Comparison of ENCODE assay signal across 8 mouse cellular contexts in genomic region chr7:24253779-24254615, GRCm38 (mm10). TPM values are rescaled to one million over a fixed set of nuclear protein-coding genes. Genes with fewer than 3 reads are reported as not detected.
A peak's percentile ranks its signal among the peaks of the same experiment; 100 is the strongest.
DNase-seq lines count a peak whose midpoint lies in the region; ATAC-seq and TF ChIP-seq lines count a peak whose summit lies in the region.

No protein-coding gene starts in this region.

- no peak overlapping the region for H3K27ac ChIP-seq in kidney, postnatal 0 days
- H3K27ac ChIP-seq in embryonic facial prominence, embryonic 13.5 days = no peak overlapping the region
- H3K27ac ChIP-seq in intestine, embryonic 15.5 days = no peak overlapping the region
- no peak overlapping the region for H3K27ac ChIP-seq in neural tube, embryonic 12.5 days

- 0 out of 2 replicates have a peak overlapping the region, but pooled peaks have one; percentile 23 for H3K9ac ChIP-seq in kidney, postnatal 0 days (ENCODE audit: low read depth, low read length)
- H3K9ac ChIP-seq in embryonic facial prominence, embryonic 13.5 days = peak overlapping the region; percentile 44; the same call in 1 of the 2 replicates
- H3K9ac ChIP-seq in intestine, embryonic 15.5 days = 0 out of 2 replicates have a peak overlapping the region, but pooled peaks have one; percentile 47
- no peak overlapping the region for H3K9ac ChIP-seq in neural tube, embryonic 12.5 days

- no peak for DNase-seq in kidney, postnatal 0 days (ENCODE audit: low spot score)
- DNase-seq in kidney, postnatal 14 days = no peak
- no peak for DNase-seq in left cerebral cortex, postnatal 10 days (ENCODE audit: extremely low spot score in 1 of 2, low spot score in 2 of 2)
- DNase-seq in thymus, postnatal 10 days (ENCODE audit: low spot score in 2 of 2) = no peak
- no peak for DNase-seq in spleen, postnatal 4 days (ENCODE audit: low spot score in 2 of 2)

- intact Hi-C loops in left cerebral cortex, postnatal 10 days (cut with DNase I) = loop anchor here (10.0 kb wide), 1 partner anchor 119 kb away; the partner anchor contains the start of gene Zfp235

- WGBS in kidney, postnatal 0 days = 65% methylated on average over 9 of the region's 9 CpGs
- 60% methylated on average over 9 of the region's 9 CpGs for WGBS in embryonic facial prominence, embryonic 13.5 days
- WGBS in intestine, embryonic 15.5 days = 62% methylated on average over 9 of the region's 9 CpGs
- 55% methylated on average over 9 of the region's 9 CpGs for WGBS in neural tube, embryonic 12.5 days

- H3K9me3 ChIP-seq in kidney, postnatal 0 days (replicated peaks; ENCODE audit: low read length) = no peaks in the 10 kb centered on the region
- no peaks in the 10 kb centered on the region for H3K9me3 ChIP-seq in embryonic facial prominence, embryonic 13.5 days
- H3K9me3 ChIP-seq in intestine, embryonic 15.5 days = no peaks in the 10 kb centered on the region
- H3K9me3 ChIP-seq in neural tube, embryonic 12.5 days = no peaks in the 10 kb centered on the region

- no peak for TF ChIP-seq CTCF in kidney, postnatal 0 days (IDR thresholded peaks at IDR 0.05; ENCODE audit: low read depth)

- H3K36me3 ChIP-seq in kidney, postnatal 0 days (ENCODE audit: insufficient read depth, low read length) = no peaks in the 10 kb centered on the region
- 0 out of 2 replicates have a peak, but pooled peaks cover 5% of the 10 kb centered on the region for H3K36me3 ChIP-seq in embryonic facial prominence, embryonic 13.5 days
- H3K36me3 ChIP-seq in intestine, embryonic 15.5 days = no peaks in the 10 kb centered on the region
- H3K36me3 ChIP-seq in neural tube, embryonic 12.5 days = no peaks in the 10 kb centered on the region

- no peaks in the 10 kb centered on the region for H3K4me1 ChIP-seq in kidney, postnatal 0 days (replicated peaks; ENCODE audit: insufficient read depth, low read length)
- peaks cover 17% of the 10 kb centered on the region for H3K4me1 ChIP-seq in embryonic facial prominence, embryonic 13.5 days
- H3K4me1 ChIP-seq in intestine, embryonic 15.5 days (replicated peaks) = peaks cover 3% of the 10 kb centered on the region; the same call in 1 of the 2 replicates
- H3K4me1 ChIP-seq in neural tube, embryonic 12.5 days = 0 out of 2 replicates have a peak, but pooled peaks cover 4% of the 10 kb centered on the region

- ATAC-seq in kidney, postnatal 0 days (replicated peaks; ENCODE audit: low FRiP score, low read depth) = peak; percentile 22; the same call in 1 of the 2 replicates
- ATAC-seq in embryonic facial prominence, embryonic 13.5 days (ENCODE audit: insufficient number of reproducible peaks, insufficient read depth, low FRiP score, low TSS enrichment, low read depth) = no peak
- peak; percentile 65 for ATAC-seq in intestine, embryonic 15.5 days
- ATAC-seq in neural tube, embryonic 12.5 days (ENCODE audit: low FRiP score, low read depth) = peak; percentile 66

- peak overlapping the region; percentile 49 for H3K4me3 ChIP-seq in kidney, postnatal 0 days (replicated peaks; ENCODE audit: low read depth, low read length)
- peak overlapping the region; percentile 61 for H3K4me3 ChIP-seq in embryonic facial prominence, embryonic 13.5 days
- H3K4me3 ChIP-seq in intestine, embryonic 15.5 days (replicated peaks) = peak overlapping the region; percentile 45
- no peak overlapping the region; the same call in 1 of the 2 replicates for H3K4me3 ChIP-seq in neural tube, embryonic 12.5 days

- H3K27me3 ChIP-seq in kidney, postnatal 0 days (ENCODE audit: insufficient read depth, low read length) = no peaks in the 10 kb centered on the region
- H3K27me3 ChIP-seq in embryonic facial prominence, embryonic 13.5 days = no peaks in the 10 kb centered on the region
- H3K27me3 ChIP-seq in intestine, embryonic 15.5 days (replicated peaks) = no peaks in the 10 kb centered on the region
- H3K27me3 ChIP-seq in neural tube, embryonic 12.5 days (replicated peaks) = no peaks in the 10 kb centered on the region

- peak overlapping the region; percentile 58 for H3K4me2 ChIP-seq in kidney, postnatal 0 days (ENCODE audit: low read length)
- H3K4me2 ChIP-seq in embryonic facial prominence, embryonic 13.5 days = peak overlapping the region; percentile 70
- peak overlapping the region; percentile 67 for H3K4me2 ChIP-seq in intestine, embryonic 15.5 days (replicated peaks)
- peak overlapping the region; percentile 66 for H3K4me2 ChIP-seq in neural tube, embryonic 12.5 days (replicated peaks)

RNA-seq across cellular contexts. Expression of gene Zfp108, which starts 0.6 kb away (rescaled TPM):
- polyA plus RNA-seq in kidney, postnatal 0 days (2015; fragmentation: Nextera tagmentation; extraction: Ambion mirVana) = 3.2 and 3.3 TPM in 2 replicates
- polyA plus RNA-seq in embryonic facial prominence, embryonic 13.5 days (2015; fragmentation: Nextera tagmentation; extraction: Ambion mirVana) = 5.3 and 6.5 TPM in 2 replicates
- polyA plus RNA-seq in intestine, embryonic 15.5 days (2015; fragmentation: Nextera tagmentation; extraction: Ambion mirVana) = 2.8 and 3.1 TPM in 2 replicates
- polyA plus RNA-seq in neural tube, embryonic 12.5 days (2016; fragmentation: Nextera tagmentation; extraction: Ambion mirVana) = 3.3 and 3.7 TPM in 2 replicates
- 1 to 10 TPM; 6.1 to 6.6 TPM for total RNA-seq in left cerebral cortex, postnatal 10 days (2021)

RNA-seq across cellular contexts. Expression of gene Zfp93, which starts 16.2 kb away (rescaled TPM):
- 7.5 and 8.9 TPM in 2 replicates for polyA plus RNA-seq in kidney, postnatal 0 days (2015; fragmentation: Nextera tagmentation; extraction: Ambion mirVana)
- 10.7 and 10.8 TPM in 2 replicates for polyA plus RNA-seq in embryonic facial prominence, embryonic 13.5 days (2015; fragmentation: Nextera tagmentation; extraction: Ambion mirVana)
- polyA plus RNA-seq in intestine, embryonic 15.5 days (2015; fragmentation: Nextera tagmentation; extraction: Ambion mirVana) = 5.4 and 6.1 TPM in 2 replicates
- polyA plus RNA-seq in neural tube, embryonic 12.5 days (2016; fragmentation: Nextera tagmentation; extraction: Ambion mirVana) = 7.1 and 7.2 TPM in 2 replicates
- 1 to 10 TPM; 8.7 to 8.9 TPM for total RNA-seq in left cerebral cortex, postnatal 10 days (2021)

RNA-seq across cellular contexts. Expression of gene Zfp109, which starts 16.6 kb away (rescaled TPM):
- polyA plus RNA-seq in kidney, postnatal 0 days (2015; fragmentation: Nextera tagmentation; extraction: Ambion mirVana) = 2.2 and 2.5 TPM in 2 replicates
- polyA plus RNA-seq in embryonic facial prominence, embryonic 13.5 days (2015; fragmentation: Nextera tagmentation; extraction: Ambion mirVana) = 6.1 and 6.4 TPM in 2 replicates
- polyA plus RNA-seq in intestine, embryonic 15.5 days (2015; fragmentation: Nextera tagmentation; extraction: Ambion mirVana) = 4.3 and 4.5 TPM in 2 replicates
- 4.3 and 4.4 TPM in 2 replicates for polyA plus RNA-seq in neural tube, embryonic 12.5 days (2016; fragmentation: Nextera tagmentation; extraction: Ambion mirVana)
- 1 to 10 TPM; 5.1 to 6.1 TPM for total RNA-seq in left cerebral cortex, postnatal 10 days (2021)

RNA-seq across cellular contexts. Expression of gene Zfp111, which starts 42.8 kb away (rescaled TPM):
- 6.3 and 7.4 TPM in 2 replicates for polyA plus RNA-seq in kidney, postnatal 0 days (2015; fragmentation: Nextera tagmentation; extraction: Ambion mirVana)
- 10.8 and 12.4 TPM in 2 replicates for polyA plus RNA-seq in embryonic facial prominence, embryonic 13.5 days (2015; fragmentation: Nextera tagmentation; extraction: Ambion mirVana)
- 7.4 and 7.9 TPM in 2 replicates for polyA plus RNA-seq in intestine, embryonic 15.5 days (2015; fragmentation: Nextera tagmentation; extraction: Ambion mirVana)
- polyA plus RNA-seq in neural tube, embryonic 12.5 days (2016; fragmentation: Nextera tagmentation; extraction: Ambion mirVana) = 8.2 and 8.8 TPM in 2 replicates
- 10 to 100 TPM in 1 of 2 experiments, 1 to 10 TPM in 1; 8.6 to 10.2 TPM for total RNA-seq in left cerebral cortex, postnatal 10 days (2021)

RNA-seq across cellular contexts. Expression of gene Zfp61, which starts 47.0 kb away (rescaled TPM):
- 22.9 and 24.6 TPM in 2 replicates for polyA plus RNA-seq in kidney, postnatal 0 days (2015; fragmentation: Nextera tagmentation; extraction: Ambion mirVana)
- 53.8 and 58.5 TPM in 2 replicates for polyA plus RNA-seq in embryonic facial prominence, embryonic 13.5 days (2015; fragmentation: Nextera tagmentation; extraction: Ambion mirVana)
- 23.6 and 24.6 TPM in 2 replicates for polyA plus RNA-seq in intestine, embryonic 15.5 days (2015; fragmentation: Nextera tagmentation; extraction: Ambion mirVana)
- 41.3 and 43.7 TPM in 2 replicates for polyA plus RNA-seq in neural tube, embryonic 12.5 days (2016; fragmentation: Nextera tagmentation; extraction: Ambion mirVana)
- 10 to 100 TPM; 20.6 to 21.3 TPM for total RNA-seq in left cerebral cortex, postnatal 10 days (2021)
